Mouse (Mus musculus) embryo, embryonic 11 days (tissue): Measurements from ENCODE around the gene Islr.

ENCODE experiments used
- DNase-seq: peaks from one replicate; pipeline ENCODE4 v3.0.0-alpha.2; 2015

The Islr gene

GRCm38 (mm10) chr9:58150733-58151361 lies 53.3 kb downstream of the Islr start:
- DNase-seq = no peak

GRCm38 (mm10) chr9:58148806-58149205 lies 55.3 kb downstream of the Islr start:
- DNase-seq = no peak

- no peak for DNase-seq
These were observed 58.7 kb downstream of the Islr start for GRCm38 (mm10) chr9:58145417-58145816.

- peak; percentile 45 for DNase-seq
These were observed 59.4 kb downstream of the Islr start for GRCm38 (mm10) chr9:58144664-58145063.

GRCm38 (mm10) chr9:58143419-58143818 lies 60.7 kb downstream of the Islr start:
- DNase-seq = peak; percentile 56

GRCm38 (mm10) chr9:58139947-58140346 lies 64.2 kb downstream of the Islr start:
- peak; percentile 43 for DNase-seq

- DNase-seq = peak; percentile 51
These were observed 68.2 kb downstream of the Islr start for GRCm38 (mm10) chr9:58135921-58136321.

- peak; percentile 65 for DNase-seq
These were observed 69.2 kb downstream of the Islr start for GRCm38 (mm10) chr9:58134906-58135305.

- DNase-seq = peak; percentile 80
These were observed 69.9 kb downstream of the Islr start for GRCm38 (mm10) chr9:58133893-58134884.

GRCm38 (mm10) chr9:58131735-58132134 lies 72.4 kb downstream of the Islr start:
- DNase-seq = no peak

- no peak for DNase-seq
These were observed 73.2 kb downstream of the Islr start for GRCm38 (mm10) chr9:58130909-58131308.

- no peak for DNase-seq
These were observed 74.6 kb downstream of the Islr start for GRCm38 (mm10) chr9:58129508-58129907.

- peak; percentile 87 for DNase-seq
These were observed 75.1 kb downstream of the Islr start for GRCm38 (mm10) chr9:58128926-58129413.

GRCm38 (mm10) chr9:58125811-58126210 lies 78.3 kb downstream of the Islr start:
- no peak for DNase-seq

- DNase-seq = no peak
These were observed 79.0 kb downstream of the Islr start for GRCm38 (mm10) chr9:58125085-58125484.

GRCm38 (mm10) chr9:58118671-58119070 lies 85.4 kb downstream of the Islr start, which contains the start of gene Ccdc33:
TSS of gene Ccdc33 (minus strand) at chr9:58118823.
- DNase-seq = no peak

GRCm38 (mm10) chr9:58116024-58116651 lies 88.0 kb downstream of the Islr start:
- DNase-seq = no peak

GRCm38 (mm10) chr9:58115297-58115925 lies 88.7 kb downstream of the Islr start:
- no peak for DNase-seq

GRCm38 (mm10) chr9:58114019-58114418 lies 90.1 kb downstream of the Islr start:
- no peak for DNase-seq

GRCm38 (mm10) chr9:58113279-58113884 lies 90.7 kb downstream of the Islr start:
- DNase-seq = peak; percentile 67

- peak; percentile 89 for DNase-seq
These were observed 91.2 kb downstream of the Islr start for GRCm38 (mm10) chr9:58112866-58113278.

GRCm38 (mm10) chr9:58112321-58112751 lies 91.8 kb downstream of the Islr start:
- DNase-seq = peak; percentile 69
